Mouse (Mus musculus): ENCODE measurements around the gene Usb1. TPM values are rescaled to one million over a fixed set of nuclear protein-coding genes. Genes with fewer than 3 reads are reported as not detected.
A peak's percentile ranks its signal among the peaks of the same experiment; 100 is the strongest.

Usb1 gene
- polyA plus RNA-seq, 1 experiment from 2014 or later, result 35.5 TPM

DNA sequence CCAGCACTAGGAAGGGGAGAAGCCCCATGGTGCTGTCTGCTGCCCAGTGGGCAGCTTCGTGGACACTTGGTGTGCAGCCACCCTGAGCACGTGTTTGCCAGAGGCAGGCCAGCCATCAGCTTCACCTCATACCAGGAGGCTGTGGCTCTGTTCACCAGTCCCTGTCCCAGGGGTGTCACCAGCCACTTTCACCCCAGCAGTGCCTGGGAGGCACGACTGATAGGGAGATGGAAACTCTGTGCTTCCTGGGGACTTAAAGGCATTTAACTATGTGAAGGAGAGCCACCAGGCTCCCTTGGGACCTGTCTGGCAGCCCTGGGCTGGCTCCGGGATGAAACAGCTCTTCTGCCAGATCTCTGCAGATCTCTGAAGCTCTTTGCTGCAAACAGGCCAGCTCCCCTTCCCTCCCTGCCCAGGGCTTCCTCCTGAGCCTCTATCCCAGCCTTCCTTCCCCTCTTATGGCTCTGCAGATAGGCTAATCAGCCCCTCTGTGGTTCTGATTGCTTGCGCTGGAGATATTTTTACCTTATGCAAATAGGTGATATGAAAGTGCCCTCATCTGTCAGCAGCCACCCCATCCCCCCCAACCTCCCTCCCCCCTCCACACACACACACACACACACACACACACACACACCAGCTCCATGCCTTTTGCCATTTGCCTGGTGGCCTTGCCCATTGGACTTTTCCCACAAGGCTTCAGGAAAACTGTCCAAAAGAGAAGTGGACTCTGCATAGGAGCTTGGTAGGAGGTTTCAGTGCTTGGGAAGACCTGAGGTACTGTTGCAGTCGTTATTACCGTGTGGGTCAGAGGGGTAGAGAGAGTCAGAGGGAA is 28.3 kb downstream of the Usb1 start:
- Histone ChIP-seq H3K4me3 (no peak overlapping the region), H3K27ac (replicated peaks) (peak overlapping the region; percentile 56), H3K9ac (peak overlapping the region; percentile 17; the same call in 1 of the 2 replicates), H3K27me3 (no peaks in the 10 kb centered on the region), H3K36me3 (no peaks in the 10 kb centered on the region; the same call in 1 of the 2 replicates), H3K9me3 (peaks cover 5% of the 10 kb centered on the region), H3K4me2 (no peak overlapping the region), H3K4me1 (replicated peaks) (peaks cover 54% of the 10 kb centered on the region)
- 48% methylated on average over 7 of the region's 7 CpGs for WGBS
- 0 out of 2 replicates have a peak, but pooled peaks have one; percentile 6 for ATAC-seq (ENCODE audit: low read depth)

DNA sequence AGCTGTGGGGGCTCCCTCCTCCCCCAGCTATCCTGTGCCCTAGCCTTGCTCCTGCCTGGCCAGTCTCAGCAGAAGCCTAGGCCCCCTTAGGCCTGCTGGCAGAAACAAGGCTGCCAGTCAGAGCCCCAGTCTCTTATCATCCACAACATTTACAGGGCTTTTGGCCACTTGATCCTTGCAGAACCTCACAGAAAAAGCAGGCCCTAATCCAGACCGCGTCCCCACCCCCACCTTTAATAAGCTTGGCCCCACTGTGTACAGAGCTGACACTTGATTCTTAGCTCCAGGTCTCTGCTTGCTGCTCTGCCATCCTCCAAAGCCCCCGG is 28.9 kb downstream of the Usb1 start:
- Histone ChIP-seq H3K4me2 (no peak overlapping the region), H3K27ac (replicated peaks) (peak overlapping the region; percentile 56; the same call in 1 of the 2 replicates), H3K4me1 (replicated peaks) (peaks cover 48% of the 10 kb centered on the region), H3K36me3 (no peaks in the 10 kb centered on the region; the same call in 1 of the 2 replicates), H3K4me3 (no peak overlapping the region), H3K9ac (peak overlapping the region; percentile 17; the same call in 1 of the 2 replicates), H3K9me3 (peaks cover 5% of the 10 kb centered on the region), H3K27me3 (no peaks in the 10 kb centered on the region)
- no peak for ATAC-seq (ENCODE audit: low read depth)
- WGBS, result 93% methylated on average over 3 of the region's 3 CpGs

DNA sequence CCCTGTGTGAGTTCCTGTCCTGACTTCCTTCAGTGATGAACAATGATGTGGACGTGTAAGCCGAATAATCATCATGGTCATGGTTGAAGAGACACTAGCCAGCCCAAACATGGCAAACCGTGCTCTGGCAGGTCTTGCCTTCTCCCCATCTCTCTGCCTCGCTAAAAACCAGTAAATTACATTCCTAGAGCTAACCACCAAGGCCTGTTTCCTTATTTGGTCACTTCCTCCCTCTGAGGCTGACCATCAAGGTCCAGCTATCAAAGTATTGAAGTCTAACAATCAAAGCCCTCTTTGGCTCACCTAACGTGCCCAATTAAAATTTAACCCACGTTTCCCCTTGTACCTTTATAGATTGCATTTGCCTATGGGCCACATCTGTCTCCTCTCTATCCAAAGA is 30.2 kb downstream of the Usb1 start:
- no peak overlapping the region for H3K9ac ChIP-seq
- no peak for ATAC-seq (ENCODE audit: low read depth)

GRCm38 (mm10) chr8:95363849-95364248 is 31.8 kb downstream of the Usb1 start:
- no peak overlapping the region for H3K27ac ChIP-seq (replicated peaks)
- H3K9me3 ChIP-seq, result peaks cover 5% of the 10 kb centered on the region
- peaks cover 20% of the 10 kb centered on the region for H3K36me3 ChIP-seq
- H3K4me1 ChIP-seq (replicated peaks), result peaks cover 25% of the 10 kb centered on the region
- H3K27me3 ChIP-seq, result no peaks in the 10 kb centered on the region
- ATAC-seq (ENCODE audit: low read depth), result no peak
- WGBS, result 100% methylated on average over 2 of the region's 2 CpGs
- no peak overlapping the region for H3K4me2 ChIP-seq
- no peak overlapping the region for H3K4me3 ChIP-seq
- H3K9ac ChIP-seq, result no peak overlapping the region

More for the DNA sequence above, 30.2 kb downstream of the Usb1 start:
- Histone ChIP-seq H3K4me1 (replicated peaks) (peaks cover 36% of the 10 kb centered on the region), H3K27ac (replicated peaks) (no peak overlapping the region), H3K4me3 (no peak overlapping the region), H3K9me3 (peaks cover 5% of the 10 kb centered on the region), H3K27me3 (no peaks in the 10 kb centered on the region), H3K36me3 (peaks cover 4% of the 10 kb centered on the region), H3K4me2 (no peak overlapping the region)
- 80% methylated on average over 6 of the region's 6 CpGs for WGBS

GRCm38 (mm10) chr8:95369581-95370326 is 37.7 kb downstream of the Usb1 start:
- H3K9me3 ChIP-seq, result no peaks in the 10 kb centered on the region
- 56% methylated on average over 20 of the region's 20 CpGs for WGBS

DNA sequence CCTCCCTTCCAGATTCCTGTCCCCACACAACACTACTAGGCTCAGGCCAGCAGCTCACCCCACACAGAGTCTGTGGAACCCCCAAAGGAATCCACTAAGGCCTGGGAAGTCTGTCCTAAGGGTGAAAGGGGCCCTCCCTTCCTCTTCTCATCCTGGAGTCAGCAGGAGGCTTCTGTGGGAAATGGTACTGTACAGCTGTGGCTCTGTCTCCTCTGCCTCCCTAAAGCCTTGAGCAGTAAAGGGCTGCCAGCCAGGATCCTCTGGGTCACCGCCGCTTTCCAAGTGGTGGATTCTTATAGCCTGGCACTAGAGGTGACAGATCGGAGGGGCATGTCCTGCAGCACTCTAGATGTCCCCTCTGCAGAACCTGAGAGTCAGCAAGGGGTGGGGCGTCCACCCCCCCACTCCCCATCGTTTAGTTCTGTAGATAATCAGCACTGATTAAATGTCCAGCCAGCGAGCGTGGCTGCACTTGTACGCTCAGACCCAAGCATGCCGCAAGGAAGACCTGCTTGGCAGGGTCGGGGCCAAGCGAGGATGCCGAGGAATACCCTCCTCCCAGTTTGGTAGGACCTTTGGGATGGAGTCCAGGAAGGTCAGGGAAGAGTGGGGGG is 41.4 kb downstream of the Usb1 start:
- Histone ChIP-seq H3K27me3 (no peaks in the 10 kb centered on the region), H3K4me3 (no peak overlapping the region), H3K9ac (no peak overlapping the region), H3K9me3 (no peaks in the 10 kb centered on the region), H3K27ac (replicated peaks) (peak overlapping the region; percentile 42; the same call in 1 of the 2 replicates), H3K36me3 (peaks cover 60% of the 10 kb centered on the region), H3K4me2 (no peak overlapping the region), H3K4me1 (replicated peaks) (no peaks in the 10 kb centered on the region)
- no peak for ATAC-seq (ENCODE audit: low read depth)
- WGBS, result 90% methylated on average over 12 of the region's 12 CpGs

More at GRCm38 (mm10) chr8:95369581-95370326, 37.7 kb downstream of the Usb1 start:
- H3K36me3 ChIP-seq, result peaks cover 76% of the 10 kb centered on the region
- no peak overlapping the region for H3K4me3 ChIP-seq
- no peak overlapping the region for H3K4me2 ChIP-seq
- no peak; the same call in 1 of the 2 replicates for ATAC-seq (ENCODE audit: low read depth)
- H3K27ac ChIP-seq (replicated peaks), result no peak overlapping the region
- no peaks in the 10 kb centered on the region for H3K27me3 ChIP-seq
- H3K4me1 ChIP-seq (replicated peaks), result no peaks in the 10 kb centered on the region
- no peak overlapping the region for H3K9ac ChIP-seq

- H3K4me1 ChIP-seq (replicated peaks), result no peaks in the 10 kb centered on the region
- H3K9ac ChIP-seq, result no peak overlapping the region
- ATAC-seq (ENCODE audit: low read depth), result no peak
- no peak overlapping the region for H3K27ac ChIP-seq (replicated peaks)
- 82% methylated on average over 3 of the region's 3 CpGs for WGBS
- H3K9me3 ChIP-seq, result no peaks in the 10 kb centered on the region
- no peak overlapping the region for H3K4me2 ChIP-seq
- H3K36me3 ChIP-seq, result peaks cover 50% of the 10 kb centered on the region
- H3K27me3 ChIP-seq, result no peaks in the 10 kb centered on the region
- no peak overlapping the region for H3K4me3 ChIP-seq
Measured at GRCm38 (mm10) chr8:95374429-95374828, 42.3 kb downstream of the Usb1 start.

DNA sequence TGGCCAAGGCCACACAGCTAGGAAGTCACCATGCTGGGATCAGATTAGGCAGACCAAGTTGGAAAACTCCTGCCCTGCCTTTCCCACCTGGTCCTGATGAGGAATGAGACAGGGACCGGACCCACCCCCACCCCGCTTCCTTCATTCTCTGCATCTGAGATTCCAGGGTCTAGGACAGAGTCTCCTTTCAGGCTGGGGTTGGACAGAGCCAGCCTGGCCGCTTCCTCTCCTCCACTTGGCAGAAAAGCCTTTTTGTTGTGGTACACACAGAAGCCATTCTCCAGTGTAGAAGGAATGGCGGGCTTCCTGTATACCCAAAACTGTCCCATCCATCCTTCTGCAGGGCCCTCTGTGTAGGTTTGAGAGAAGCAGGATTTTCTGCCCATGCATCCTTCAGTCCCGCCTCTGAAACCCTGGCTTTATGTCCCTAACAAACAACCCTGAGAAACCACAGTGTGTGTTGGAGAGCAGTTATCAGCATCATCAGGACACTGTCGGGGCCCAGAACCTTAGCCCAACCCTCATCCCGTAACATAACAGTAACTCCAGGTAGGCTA is 43.4 kb downstream of the Usb1 start:
- no peak for ATAC-seq (ENCODE audit: low read depth)
- WGBS, result 76% methylated on average over 7 of the region's 7 CpGs

DNA sequence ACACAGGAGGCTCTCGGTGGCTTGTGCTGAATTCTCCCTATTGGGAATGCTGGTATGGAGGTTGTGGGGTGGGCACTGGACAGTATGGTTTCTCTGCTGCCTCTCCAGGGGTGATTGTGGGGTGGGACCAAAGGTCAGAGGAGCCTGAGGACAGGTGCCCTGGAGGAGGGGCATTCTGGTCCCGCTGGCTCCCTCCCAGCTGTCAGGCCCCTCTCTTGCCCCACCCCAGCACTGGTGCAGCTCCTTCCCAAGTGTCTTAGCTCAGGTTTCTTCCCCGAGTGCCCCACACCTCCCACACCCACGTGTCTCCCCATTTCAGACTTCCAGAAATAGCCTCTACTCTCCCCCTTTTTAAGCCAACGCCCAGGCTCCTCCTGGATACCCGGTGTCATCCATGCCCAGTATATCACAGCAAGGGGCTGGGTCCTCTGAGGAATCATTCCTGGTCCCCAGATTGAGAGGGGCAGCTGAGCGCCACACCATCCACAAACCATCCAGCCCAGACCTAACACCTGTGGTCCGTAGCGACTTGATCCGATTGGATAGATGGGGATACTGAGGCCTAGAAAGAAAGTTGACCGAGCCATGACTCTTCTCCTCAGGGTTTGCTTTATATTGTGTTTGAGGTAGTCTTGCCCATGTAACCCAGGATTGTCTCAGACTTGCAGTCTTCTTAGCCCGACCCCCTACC is 44.4 kb downstream of the Usb1 start:
- H3K9me3 ChIP-seq, result no peaks in the 10 kb centered on the region
- H3K4me3 ChIP-seq, result no peak overlapping the region
- H3K9ac ChIP-seq, result no peak overlapping the region
- H3K4me2 ChIP-seq, result no peak overlapping the region
- ATAC-seq (ENCODE audit: low read depth), result no peak
- no peaks in the 10 kb centered on the region for H3K4me1 ChIP-seq (replicated peaks)
- H3K27me3 ChIP-seq, result no peaks in the 10 kb centered on the region
- H3K36me3 ChIP-seq, result peaks cover 30% of the 10 kb centered on the region
- WGBS, result 87% methylated on average over 12 of the region's 12 CpGs
- H3K27ac ChIP-seq (replicated peaks), result no peak overlapping the region

More for the DNA sequence above, 43.4 kb downstream of the Usb1 start:
- Histone ChIP-seq H3K9me3 (no peaks in the 10 kb centered on the region), H3K9ac (no peak overlapping the region), H3K4me1 (replicated peaks) (no peaks in the 10 kb centered on the region), H3K36me3 (peaks cover 40% of the 10 kb centered on the region), H3K4me2 (no peak overlapping the region), H3K4me3 (no peak overlapping the region), H3K27ac (replicated peaks) (peak overlapping the region; percentile 47), H3K27me3 (no peaks in the 10 kb centered on the region)

GRCm38 (mm10) chr8:95377101-95377500 is 45.0 kb downstream of the Usb1 start:
- ATAC-seq (ENCODE audit: low read depth), result no peak

GRCm38 (mm10) chr8:95377863-95378291 is 45.8 kb downstream of the Usb1 start:
- H3K4me1 ChIP-seq (replicated peaks), result no peaks in the 10 kb centered on the region
- H3K27ac ChIP-seq (replicated peaks), result no peak overlapping the region
- H3K4me3 ChIP-seq, result no peak overlapping the region
- WGBS, result 64% methylated on average over 7 of the region's 7 CpGs
- H3K9ac ChIP-seq, result no peak overlapping the region
- no peak overlapping the region for H3K4me2 ChIP-seq
- H3K36me3 ChIP-seq, result peaks cover 16% of the 10 kb centered on the region
- no peak for ATAC-seq (ENCODE audit: low read depth)
- no peaks in the 10 kb centered on the region for H3K9me3 ChIP-seq
- no peaks in the 10 kb centered on the region for H3K27me3 ChIP-seq

More at GRCm38 (mm10) chr8:95377101-95377500, 45.0 kb downstream of the Usb1 start:
- Histone ChIP-seq H3K27ac (replicated peaks) (no peak overlapping the region), H3K4me1 (replicated peaks) (no peaks in the 10 kb centered on the region), H3K4me2 (no peak overlapping the region), H3K4me3 (no peak overlapping the region), H3K27me3 (no peaks in the 10 kb centered on the region), H3K9ac (no peak overlapping the region), H3K9me3 (no peaks in the 10 kb centered on the region), H3K36me3 (peaks cover 24% of the 10 kb centered on the region)
- 88% methylated on average over 4 of the region's 4 CpGs for WGBS
